19 mouse cellular contexts compared by ENCODE assay signal in the genomic region with DNA sequence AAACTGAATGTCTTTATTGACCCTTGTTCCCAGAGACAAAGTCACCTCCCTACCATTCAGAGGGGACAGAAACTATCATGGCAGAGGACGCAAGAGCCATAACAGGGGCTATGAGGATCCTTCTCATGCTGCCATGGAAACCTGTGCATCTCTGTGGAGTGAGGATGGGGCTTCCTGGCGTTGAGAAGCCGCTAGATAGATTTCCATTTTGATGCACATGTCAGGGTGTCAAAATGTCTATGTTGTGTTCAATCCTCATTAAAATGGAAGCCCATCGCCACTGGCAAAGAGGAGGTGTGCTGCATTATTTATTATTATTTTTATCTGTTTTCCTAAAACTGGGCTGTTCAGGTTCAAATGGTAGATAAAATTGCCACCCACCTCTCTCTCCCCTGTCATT.
DNase-seq lines count a peak whose midpoint lies in the region; ATAC-seq and TF ChIP-seq lines count a peak whose summit lies in the region.
"Had no signal": no experiment of that assay in that cellular context is flagged by ENCODE, and none has a peak within 500 bp of the region (broad histone marks: within the 10 kb centered on the region; RNA-seq: fewer than 3 reads in every experiment).

No protein-coding gene starts in this region.

- H3K4me1 ChIP-seq in midbrain, embryonic 14.5 days (ENCODE audit: control insufficient read depth, insufficient read depth, low read length), result no peaks in the 10 kb centered on the region
- H3K4me1 ChIP-seq in midbrain, embryonic 10.5 days, result no peaks in the 10 kb centered on the region
- H3K4me1 ChIP-seq in midbrain, embryonic 15.5 days, result peaks cover 14% of the 10 kb centered on the region
- H3K4me1 ChIP-seq in midbrain, postnatal 0 days (ENCODE audit: insufficient read depth, low read length), result peaks cover 7% of the 10 kb centered on the region
- H3K4me1 ChIP-seq in hindbrain, embryonic 10.5 days (replicated peaks), result no peaks in the 10 kb centered on the region
- H3K4me1 ChIP-seq: embryonic facial prominence, embryonic 10.5 days; embryonic facial prominence, embryonic 12.5 days had no signal

- no peaks in the 10 kb centered on the region for H3K9me3 ChIP-seq in midbrain, embryonic 14.5 days (ENCODE audit: control insufficient read depth, low read length)
- H3K9me3 ChIP-seq in midbrain, embryonic 10.5 days (replicated peaks), result no peaks in the 10 kb centered on the region
- H3K9me3 ChIP-seq in midbrain, embryonic 15.5 days, result no peaks in the 10 kb centered on the region
- H3K9me3 ChIP-seq in midbrain, postnatal 0 days (ENCODE audit: low read length), result no peaks in the 10 kb centered on the region
- no peaks in the 10 kb centered on the region for H3K9me3 ChIP-seq in hindbrain, embryonic 10.5 days
- H3K9me3 ChIP-seq: embryonic facial prominence, embryonic 10.5 days; embryonic facial prominence, embryonic 12.5 days; forebrain, embryonic 13.5 days; forebrain, embryonic 15.5 days had no signal

- H3K4me3 ChIP-seq in midbrain, embryonic 14.5 days (replicated peaks; ENCODE audit: low read depth, low read length), result no peak overlapping the region
- H3K4me3 ChIP-seq in midbrain, embryonic 10.5 days, result no peak overlapping the region
- H3K4me3 ChIP-seq in midbrain, embryonic 15.5 days, result no peak overlapping the region
- no peak overlapping the region for H3K4me3 ChIP-seq in midbrain, postnatal 0 days (ENCODE audit: low read depth, low read length)
- no peak overlapping the region for H3K4me3 ChIP-seq in hindbrain, embryonic 10.5 days
- H3K4me3 ChIP-seq: embryonic facial prominence, embryonic 10.5 days; embryonic facial prominence, embryonic 12.5 days; forebrain, embryonic 13.5 days; forebrain, embryonic 15.5 days had no signal

- no peak overlapping the region for H3K9ac ChIP-seq in midbrain, embryonic 14.5 days (replicated peaks; ENCODE audit: low read length)
- H3K9ac ChIP-seq in midbrain, embryonic 15.5 days, result no peak overlapping the region
- no peak overlapping the region for H3K9ac ChIP-seq in midbrain, postnatal 0 days (replicated peaks; ENCODE audit: low read length, poor library complexity, severe bottlenecking)
- H3K9ac ChIP-seq: embryonic facial prominence, embryonic 12.5 days; forebrain, embryonic 13.5 days; forebrain, embryonic 15.5 days; forebrain, postnatal 0 days had no signal

- 62% methylated on average over 4 of the region's 4 CpGs for WGBS in midbrain, embryonic 14.5 days
- WGBS in midbrain, embryonic 10.5 days, result 90% methylated on average over 4 of the region's 4 CpGs
- 52% methylated on average over 4 of the region's 4 CpGs for WGBS in midbrain, embryonic 15.5 days
- 50% methylated on average over 4 of the region's 4 CpGs for WGBS in midbrain, postnatal 0 days
- 90% methylated on average over 4 of the region's 4 CpGs for WGBS in hindbrain, embryonic 10.5 days

- no peak for TF ChIP-seq CTCF in midbrain, postnatal 0 days (IDR thresholded peaks at IDR 0.05)

- no peaks in the 10 kb centered on the region for H3K36me3 ChIP-seq in midbrain, embryonic 14.5 days (ENCODE audit: control insufficient read depth, insufficient read depth, low read length)
- no peaks in the 10 kb centered on the region for H3K36me3 ChIP-seq in midbrain, embryonic 10.5 days
- H3K36me3 ChIP-seq in midbrain, embryonic 15.5 days (replicated peaks), result no peaks in the 10 kb centered on the region
- no peaks in the 10 kb centered on the region for H3K36me3 ChIP-seq in midbrain, postnatal 0 days (ENCODE audit: insufficient read depth, low read length)
- H3K36me3 ChIP-seq in hindbrain, embryonic 10.5 days, result no peaks in the 10 kb centered on the region
- H3K36me3 ChIP-seq: embryonic facial prominence, embryonic 10.5 days; embryonic facial prominence, embryonic 12.5 days; forebrain, embryonic 15.5 days had no signal

- no peak overlapping the region for H3K27ac ChIP-seq in midbrain, embryonic 14.5 days (replicated peaks; ENCODE audit: low read depth, low read length)
- H3K27ac ChIP-seq in midbrain, embryonic 10.5 days (replicated peaks), result no peak overlapping the region
- H3K27ac ChIP-seq in midbrain, embryonic 15.5 days, result 0 out of 2 replicates have a peak overlapping the region, but pooled peaks have one; percentile 50
- H3K27ac ChIP-seq in midbrain, postnatal 0 days (ENCODE audit: low read depth, low read length), result no peak overlapping the region
- no peak overlapping the region for H3K27ac ChIP-seq in hindbrain, embryonic 10.5 days
- H3K27ac ChIP-seq: embryonic facial prominence, embryonic 10.5 days; embryonic facial prominence, embryonic 12.5 days; forebrain, embryonic 13.5 days; forebrain, embryonic 15.5 days had no signal

- H3K27me3 ChIP-seq in midbrain, embryonic 14.5 days (ENCODE audit: control insufficient read depth, insufficient read depth, low read length), result no peaks in the 10 kb centered on the region
- no peaks in the 10 kb centered on the region for H3K27me3 ChIP-seq in midbrain, embryonic 10.5 days (ENCODE audit: low read depth, poor library complexity, severe bottlenecking)
- H3K27me3 ChIP-seq in midbrain, embryonic 15.5 days (replicated peaks), result no peaks in the 10 kb centered on the region
- H3K27me3 ChIP-seq in midbrain, postnatal 0 days (ENCODE audit: insufficient read depth, low read length), result no peaks in the 10 kb centered on the region
- H3K27me3 ChIP-seq in hindbrain, embryonic 10.5 days (ENCODE audit: insufficient read depth, poor library complexity, severe bottlenecking), result no peaks in the 10 kb centered on the region
- H3K27me3 ChIP-seq: embryonic facial prominence, embryonic 12.5 days; forebrain, embryonic 13.5 days; forebrain, embryonic 15.5 days had no signal

- H3K4me2 ChIP-seq in midbrain, embryonic 14.5 days (ENCODE audit: low read length), result no peak overlapping the region
- H3K4me2 ChIP-seq in midbrain, embryonic 15.5 days, result no peak overlapping the region
- no peak overlapping the region for H3K4me2 ChIP-seq in midbrain, postnatal 0 days (ENCODE audit: low read depth, low read length, poor library complexity, severe bottlenecking)
- H3K4me2 ChIP-seq: embryonic facial prominence, embryonic 12.5 days; forebrain, embryonic 13.5 days; forebrain, embryonic 15.5 days had no signal

- ATAC-seq in midbrain, embryonic 14.5 days (ENCODE audit: low FRiP score, low TSS enrichment), result no peak
- ATAC-seq in midbrain, embryonic 15.5 days (replicated peaks), result peak; percentile 73; the same call in 1 of the 2 replicates
- ATAC-seq in midbrain, postnatal 0 days (ENCODE audit: low FRiP score), result peak; percentile 32; the same call in 1 of the 2 replicates
- ATAC-seq: forebrain, embryonic 13.5 days; forebrain, embryonic 15.5 days; forebrain, postnatal 0 days had no signal

- DNase-seq in midbrain, embryonic 14.5 days, result peak; percentile 50
- no peak for DNase-seq in midbrain, embryonic 10.5 days (ENCODE audit: low spot score)
- no peak for DNase-seq in midbrain, postnatal 0 days (ENCODE audit: low spot score)
- DNase-seq in hindbrain, embryonic 10.5 days (ENCODE audit: low spot score), result no peak
- no peak for DNase-seq in embryo, embryonic 11 days
- DNase-seq: adrenal gland, adult 2 months; adrenal gland, postnatal 10 days; adrenal gland, postnatal 25 days; cerebellum, adult 11-12 months; cerebellum, adult 2 months; cerebellum, adult 9-10 months; cerebellum, postnatal 10 days; cerebellum, postnatal 25 days; forebrain, postnatal 0 days had no signal
